Mouse (Mus musculus): Measurements from ENCODE around the gene Il31ra. TPM values are rescaled to one million over a fixed set of nuclear protein-coding genes. Genes with fewer than 3 reads are reported as not detected.
A peak's percentile ranks its signal among the peaks of the same experiment; 100 is the strongest.
"Not testable (repeated sequence)": the region's sequence is repeated elsewhere in the genome, so short reads cannot be mapped to it uniquely, and the experiment has no call there.

Il31ra gene
- under 1 TPM; 0.21 to 0.27 TPM for total RNA-seq (2021)
- long read RNA-seq, experiment 1, partial matches to known transcripts, result 0 of 1 reads
- long read RNA-seq, experiment 1, other reads (novel, unspliced or antisense), result 1 of 1 reads
- long read RNA-seq, experiment 2, partial matches to known transcripts, result 0 of 1 reads
- long read RNA-seq, experiment 2, other reads (novel, unspliced or antisense), result 1 of 1 reads

GRCm38 (mm10) chr13:112594260-112594659, at the start of gene Il31ra:
Il31ra (minus strand) TSS chr13:112594360.
- not testable (repeated sequence) for DNase-seq

DNA sequence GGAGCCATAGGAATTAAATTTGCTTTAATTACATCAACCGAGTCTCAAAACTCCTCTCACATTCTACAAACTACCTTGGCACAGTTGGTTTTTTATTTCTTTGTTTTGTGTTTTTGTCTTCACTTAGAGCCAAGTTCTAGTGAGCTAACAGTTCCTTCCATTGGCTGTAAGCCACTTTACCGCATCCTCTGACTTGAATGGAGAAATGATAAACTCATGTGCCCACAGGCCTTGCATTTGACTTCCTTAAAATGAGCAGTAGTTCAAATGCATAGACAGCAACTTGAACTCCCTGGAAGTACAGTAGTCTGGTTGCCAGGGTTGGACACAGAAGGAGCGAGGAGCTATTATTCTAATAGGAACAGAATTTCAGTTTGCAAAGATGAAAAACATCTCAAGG, 48.7 kb upstream of the Il31ra start:
- DNase-seq, result no peak

GRCm38 (mm10) chr13:112639111-112639510, 45.0 kb upstream of the Il31ra start:
- no peak for DNase-seq

- DNase-seq, result no peak
Measured at GRCm38 (mm10) chr13:112636498-112636897, 42.3 kb upstream of the Il31ra start.

DNA sequence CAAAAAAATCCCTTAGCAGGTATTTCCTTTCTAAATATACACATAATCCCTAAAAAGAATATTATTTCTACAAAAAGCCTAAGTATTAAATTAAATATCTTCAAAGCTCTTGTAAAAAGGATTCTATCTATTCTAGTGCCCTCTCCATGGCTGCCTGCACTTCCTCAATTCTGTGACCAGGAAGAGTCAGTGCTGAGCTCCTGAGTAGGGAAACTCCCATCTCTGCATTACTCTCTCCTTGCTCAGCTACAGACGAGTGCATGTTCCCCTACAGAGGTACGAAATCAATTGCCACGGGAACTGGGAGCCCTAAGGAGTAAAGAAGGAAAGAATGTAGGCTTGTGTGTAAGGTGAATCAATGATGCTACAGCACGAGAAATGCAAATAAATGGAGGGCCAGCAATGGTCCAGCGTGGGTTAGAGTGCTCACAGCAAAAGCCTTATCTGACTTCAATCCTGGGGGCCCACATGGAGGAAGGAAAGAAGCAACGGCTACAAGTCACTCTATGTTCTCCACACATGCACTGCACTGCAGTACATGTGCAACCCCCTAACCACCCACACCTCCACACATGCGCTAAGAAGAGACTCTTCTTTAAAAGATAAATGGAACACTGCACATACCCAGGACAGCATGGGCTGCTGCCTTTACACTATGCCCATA, 41.1 kb upstream of the Il31ra start:
- DNase-seq, result no peak

DNA sequence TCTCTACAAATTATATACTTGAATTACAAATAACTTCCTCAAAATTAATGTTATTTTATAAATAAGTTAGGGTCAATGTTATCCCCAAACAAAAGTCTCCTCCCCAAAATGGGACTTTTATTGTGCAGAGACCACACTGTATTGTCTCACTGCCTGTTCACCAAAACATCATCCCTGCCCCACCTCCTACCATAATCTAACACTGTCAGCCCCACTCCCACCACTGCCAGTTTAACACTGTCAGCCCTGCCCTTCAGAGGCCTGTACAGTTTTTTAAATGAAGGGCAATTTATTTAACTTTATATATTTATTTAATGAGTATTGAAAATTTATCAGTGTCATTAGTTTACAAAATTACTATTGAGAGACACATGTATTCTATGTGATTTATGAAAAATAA, 31.4 kb upstream of the Il31ra start:
- no peak for DNase-seq

DNA sequence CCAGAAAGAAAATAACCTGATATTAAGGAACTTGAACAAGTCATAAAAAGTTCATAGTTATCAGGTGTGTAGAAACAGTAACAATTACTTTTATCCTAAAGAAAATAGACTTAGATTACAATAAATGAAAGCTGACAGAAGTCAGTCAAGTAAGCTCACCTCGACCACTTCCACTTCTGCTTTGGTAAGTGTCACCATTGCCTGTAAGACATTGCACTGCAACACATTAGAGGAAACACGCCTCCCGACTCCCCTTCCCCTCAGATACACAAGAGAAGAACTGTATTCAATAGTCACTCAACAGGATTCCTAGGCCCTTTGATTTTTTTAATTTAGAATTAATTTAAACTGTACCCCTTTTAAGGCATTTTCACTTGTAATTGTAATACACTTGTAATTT, 30.5 kb upstream of the Il31ra start:
- no peak for DNase-seq

- no peak for DNase-seq
Measured at GRCm38 (mm10) chr13:112623656-112624055, 29.5 kb upstream of the Il31ra start.

DNA sequence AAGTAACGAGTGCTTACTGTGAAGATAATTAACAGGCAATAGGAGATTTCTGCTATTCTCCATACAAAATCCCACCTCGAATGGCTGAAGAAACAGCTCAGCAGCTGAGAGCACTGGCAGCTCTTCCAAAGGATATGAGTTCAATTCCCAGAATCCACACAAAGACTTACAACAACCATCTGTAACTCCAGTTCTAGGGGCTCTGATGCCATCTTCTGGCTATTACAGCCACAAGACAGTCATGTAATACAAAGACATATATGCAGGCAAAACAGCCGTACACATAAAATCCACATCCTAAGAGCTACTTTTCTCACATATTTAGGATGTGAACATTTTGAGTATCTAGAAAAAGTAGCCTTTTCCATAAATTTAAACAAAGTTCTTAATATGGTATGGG, 27.4 kb upstream of the Il31ra start:
- no peak for DNase-seq

DNA sequence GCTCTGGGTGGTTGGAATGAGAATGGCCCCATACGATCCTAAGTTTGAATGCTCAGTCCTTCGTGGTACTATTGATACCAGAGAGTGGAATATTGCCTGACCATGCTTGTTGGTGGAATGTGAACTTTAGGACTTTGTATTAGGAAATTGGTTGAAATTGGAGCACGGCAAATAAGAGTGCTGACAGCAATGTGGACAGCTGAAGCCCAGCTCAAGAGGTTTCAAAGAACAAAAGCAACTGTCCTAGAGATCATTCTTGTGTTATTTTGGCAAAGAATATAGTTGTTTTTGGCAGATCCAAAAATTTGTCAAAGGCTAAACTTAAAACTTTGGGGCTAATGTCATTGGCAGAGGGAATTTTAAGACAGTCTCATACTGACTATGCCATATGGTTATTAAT, 14.4 kb upstream of the Il31ra start:
- no peak for DNase-seq

- DNase-seq, result no peak
Measured at GRCm38 (mm10) chr13:112604411-112604810, 10.3 kb upstream of the Il31ra start.

- no peak for DNase-seq
Measured at GRCm38 (mm10) chr13:112603839-112604238, 9.7 kb upstream of the Il31ra start.

DNA sequence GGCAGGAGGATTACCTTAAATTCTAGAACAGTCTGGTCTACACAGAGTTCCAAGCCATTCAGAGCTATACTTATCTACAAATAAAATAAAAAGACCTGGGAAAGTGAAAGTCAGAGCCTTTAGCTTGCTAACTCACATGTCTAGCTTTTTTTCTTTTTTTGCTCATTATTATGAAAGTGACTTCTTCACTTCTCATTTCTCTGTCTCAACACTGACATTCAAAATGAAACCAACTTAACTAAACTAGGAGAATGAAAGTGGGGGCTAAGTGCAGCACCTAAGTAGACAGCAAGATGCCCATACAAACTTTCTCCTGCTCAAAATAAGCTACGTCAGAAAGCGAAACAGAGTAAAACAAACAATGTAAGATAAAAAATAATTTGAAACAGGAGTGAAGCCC, 8.4 kb upstream of the Il31ra start:
- DNase-seq, result no peak

GRCm38 (mm10) chr13:112590254-112590653, 3.9 kb downstream of the Il31ra start:
- DNase-seq, result no peak

GRCm38 (mm10) chr13:112589625-112590024, 4.5 kb downstream of the Il31ra start:
- no peak for DNase-seq

- DNase-seq, result no peak
Measured at GRCm38 (mm10) chr13:112584556-112585237, 9.5 kb downstream of the Il31ra start.

DNA sequence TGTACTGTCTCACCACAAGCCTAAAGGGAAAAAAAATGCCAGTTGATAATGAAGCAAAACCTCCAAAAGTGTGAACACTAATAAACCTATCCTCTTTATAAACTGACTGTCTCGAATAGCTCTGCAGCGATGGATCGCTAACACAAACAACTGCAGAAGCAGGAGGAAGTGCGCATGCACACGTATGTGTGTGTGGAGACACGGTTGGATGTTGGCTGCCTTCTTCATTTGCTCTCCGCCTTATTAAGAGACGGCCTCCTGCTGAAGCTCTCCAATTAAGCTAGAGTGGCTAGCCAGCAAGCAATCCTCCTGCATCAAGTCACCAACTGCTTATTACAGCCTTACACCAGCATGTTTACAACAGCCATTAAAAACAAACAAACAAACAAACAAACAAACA, 11.9 kb downstream of the Il31ra start:
- no peak for DNase-seq

- DNase-seq, result no peak
Measured at GRCm38 (mm10) chr13:112581796-112582195, 12.4 kb downstream of the Il31ra start.

GRCm38 (mm10) chr13:112580590-112581320, 13.4 kb downstream of the Il31ra start:
- DNase-seq, result peak; percentile 6

- peak; percentile 100 for DNase-seq
Measured at GRCm38 (mm10) chr13:112578041-112578440, 16.1 kb downstream of the Il31ra start.

DNA sequence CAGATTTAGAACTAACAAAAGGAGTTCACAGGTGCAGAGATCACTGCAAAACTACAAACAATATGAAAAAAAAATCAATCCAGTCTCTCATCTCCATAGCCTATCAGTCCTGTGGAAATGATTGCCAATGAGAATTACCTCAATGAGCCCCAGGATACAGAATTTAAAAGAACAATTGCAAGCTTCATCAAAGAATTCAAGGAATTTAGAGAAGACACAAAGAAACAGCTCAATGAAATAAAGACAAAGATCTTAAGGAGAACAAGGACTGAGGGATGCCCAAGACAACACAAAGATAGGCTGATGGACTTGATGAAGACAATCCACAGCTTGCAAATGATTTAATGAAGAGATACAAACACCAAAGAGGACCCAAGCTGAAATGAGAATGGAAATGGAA, 20.4 kb downstream of the Il31ra start:
- DNase-seq, result no peak

GRCm38 (mm10) chr13:112570768-112571167, 23.4 kb downstream of the Il31ra start:
- no peak for DNase-seq

GRCm38 (mm10) chr13:112569606-112570005, 24.6 kb downstream of the Il31ra start:
- DNase-seq, result no peak
